Comparison of ENCODE assay signal across 23 mouse cellular contexts in genomic region chr9:21876601-21877000, GRCm38 (mm10). TPM values are rescaled to one million over a fixed set of nuclear protein-coding genes. Genes with fewer than 3 reads are reported as not detected.
DNase-seq lines count a peak whose midpoint lies in the region; ATAC-seq and TF ChIP-seq lines count a peak whose summit lies in the region.
"Had no signal": no experiment of that assay in that cellular context is flagged by ENCODE, and none has a peak within 500 bp of the region (broad histone marks: within the 10 kb centered on the region; RNA-seq: fewer than 3 reads in every experiment).

No protein-coding gene starts in this region.

- H3K27me3 ChIP-seq in heart, postnatal 0 days (ENCODE audit: control insufficient read depth, insufficient read depth, low read length) = no peaks in the 10 kb centered on the region
- H3K27me3 ChIP-seq in liver, postnatal 0 days (ENCODE audit: insufficient read depth, low read length) = no peaks in the 10 kb centered on the region
- H3K27me3 ChIP-seq in liver, embryonic 12.5 days (replicated peaks) = peaks cover 14% of the 10 kb centered on the region
- H3K27me3 ChIP-seq: lung, embryonic 15.5 days; midbrain, embryonic 15.5 days; stomach, embryonic 15.5 days had no signal

- DNase-seq in heart, postnatal 0 days (ENCODE audit: low spot score) = no peak
- DNase-seq in heart, postnatal 10 days = no peak
- DNase-seq in liver, postnatal 0 days = no peak
- DNase-seq in 416B (ENCODE audit: low read depth) = peak; percentile 40
- peak; percentile 72 for DNase-seq in R1 (ENCODE audit: low read depth, low spot score)
- no peak for DNase-seq in kidney, postnatal 4 days
- no peak for DNase-seq in kidney, postnatal 10 days
- DNase-seq: adrenal gland, postnatal 14 days; cerebellum, adult 11-12 months; cerebellum, postnatal 25 days; spleen, adult 18-20 months had no signal

- no peak overlapping the region for H3K4me3 ChIP-seq in heart, postnatal 0 days (ENCODE audit: low read depth, low read length)
- no peak overlapping the region for H3K4me3 ChIP-seq in liver, postnatal 0 days (ENCODE audit: low read depth, low read length)
- H3K4me3 ChIP-seq in liver, embryonic 12.5 days = no peak overlapping the region
- H3K4me3 ChIP-seq: embryonic facial prominence, embryonic 10.5 days; heart, embryonic 13.5 days; hindbrain, embryonic 10.5 days; kidney, embryonic 15.5 days; limb, embryonic 13.5 days; lung, embryonic 15.5 days; megakaryocyte, embryonic 14.5 days; midbrain, embryonic 15.5 days; stomach, embryonic 15.5 days had no signal

- no peak for ATAC-seq in heart, postnatal 0 days (ENCODE audit: insufficient read depth, low read depth)
- ATAC-seq in liver, postnatal 0 days = no peak
- ATAC-seq in liver, embryonic 12.5 days = no peak
- ATAC-seq: activated CD4-positive, CD25-positive, alpha-beta regulatory T cell, adult 4 months; forebrain, embryonic 14.5 days; midbrain, embryonic 15.5 days had no signal

- no peak overlapping the region for H3K9ac ChIP-seq in heart, postnatal 0 days (replicated peaks; ENCODE audit: low read depth, low read length)
- no peak overlapping the region for H3K9ac ChIP-seq in liver, postnatal 0 days (replicated peaks)
- H3K9ac ChIP-seq in liver, embryonic 12.5 days = no peak overlapping the region
- H3K9ac ChIP-seq: heart, embryonic 13.5 days; kidney, embryonic 15.5 days; limb, embryonic 13.5 days; lung, embryonic 15.5 days; midbrain, embryonic 15.5 days; stomach, embryonic 15.5 days had no signal

- H3K4me1 ChIP-seq in heart, postnatal 0 days (ENCODE audit: control insufficient read depth, insufficient read depth) = no peaks in the 10 kb centered on the region
- H3K4me1 ChIP-seq in liver, postnatal 0 days (ENCODE audit: insufficient read depth) = no peaks in the 10 kb centered on the region
- H3K4me1 ChIP-seq in liver, embryonic 12.5 days = no peaks in the 10 kb centered on the region
- H3K4me1 ChIP-seq: embryonic facial prominence, embryonic 10.5 days; heart, embryonic 13.5 days; hindbrain, embryonic 10.5 days; kidney, embryonic 15.5 days; limb, embryonic 13.5 days; lung, embryonic 15.5 days; midbrain, embryonic 15.5 days; stomach, embryonic 15.5 days had no signal

- intact Hi-C loops in heart, postnatal 10 days (cut with DNase I) = no loop called here

- no peak overlapping the region for H3K27ac ChIP-seq in heart, postnatal 0 days (ENCODE audit: low read depth)
- H3K27ac ChIP-seq in liver, postnatal 0 days (ENCODE audit: low read depth) = no peak overlapping the region
- no peak overlapping the region for H3K27ac ChIP-seq in liver, embryonic 12.5 days
- H3K27ac ChIP-seq: embryonic facial prominence, embryonic 10.5 days; heart, embryonic 13.5 days; hindbrain, embryonic 10.5 days; kidney, embryonic 15.5 days; limb, embryonic 13.5 days; lung, embryonic 15.5 days; midbrain, embryonic 15.5 days; stomach, embryonic 15.5 days had no signal

- H3K9me3 ChIP-seq in heart, postnatal 0 days (replicated peaks; ENCODE audit: control insufficient read depth, low read length) = no peaks in the 10 kb centered on the region
- H3K9me3 ChIP-seq in liver, postnatal 0 days (ENCODE audit: low read length) = no peaks in the 10 kb centered on the region
- no peaks in the 10 kb centered on the region; the same call in 1 of the 2 replicates for H3K9me3 ChIP-seq in liver, embryonic 12.5 days (replicated peaks)
- H3K9me3 ChIP-seq: kidney, embryonic 15.5 days; limb, embryonic 13.5 days; lung, embryonic 15.5 days; midbrain, embryonic 15.5 days; stomach, embryonic 15.5 days had no signal

- no peak overlapping the region for H3K4me2 ChIP-seq in heart, postnatal 0 days (ENCODE audit: low read depth, low read length)
- H3K4me2 ChIP-seq in liver, postnatal 0 days (ENCODE audit: low read depth, low read length) = no peak overlapping the region
- H3K4me2 ChIP-seq in liver, embryonic 12.5 days = no peak overlapping the region
- H3K4me2 ChIP-seq: heart, embryonic 13.5 days; kidney, embryonic 15.5 days; limb, embryonic 13.5 days; lung, embryonic 15.5 days; midbrain, embryonic 15.5 days; stomach, embryonic 15.5 days had no signal

- 52% methylated on average over 3 of the region's 3 CpGs for WGBS in heart, postnatal 0 days
- WGBS in liver, postnatal 0 days (ENCODE audit: insufficient replicate concordance) = 50% methylated on average over 3 of the region's 3 CpGs
- 46% methylated on average over 3 of the region's 3 CpGs for WGBS in liver, embryonic 12.5 days (ENCODE audit: insufficient replicate concordance)

- H3K36me3 ChIP-seq in heart, postnatal 0 days (replicated peaks; ENCODE audit: control insufficient read depth, insufficient read depth, low read length) = no peaks in the 10 kb centered on the region
- H3K36me3 ChIP-seq in liver, postnatal 0 days (replicated peaks; ENCODE audit: insufficient read depth, low read length) = no peaks in the 10 kb centered on the region
- no peaks in the 10 kb centered on the region for H3K36me3 ChIP-seq in liver, embryonic 12.5 days
- H3K36me3 ChIP-seq: embryonic facial prominence, embryonic 10.5 days; heart, embryonic 13.5 days; hindbrain, embryonic 10.5 days; kidney, embryonic 15.5 days; limb, embryonic 13.5 days; lung, embryonic 15.5 days; midbrain, embryonic 15.5 days; stomach, embryonic 15.5 days had no signal

- peak; percentile 9; the same call in 1 of the 2 replicates for TF ChIP-seq CTCF in heart, postnatal 0 days (IDR thresholded peaks at IDR 0.05; ENCODE audit: low read depth)
- TF ChIP-seq CTCF in liver, postnatal 0 days (IDR thresholded peaks at IDR 0.05; ENCODE audit: low read depth) = peak; percentile 18; the same call in 1 of the 2 replicates

- no peak for TF ChIP-seq EP300 in heart, postnatal 0 days (IDR thresholded peaks at IDR 0.05; ENCODE audit: low read depth)
- TF ChIP-seq EP300 in liver, postnatal 0 days (IDR thresholded peaks at IDR 0.05; ENCODE audit: low read depth) = no peak

RNA-seq across cellular contexts. Expression of gene Dock6, which starts 24.2 kb away (rescaled TPM):
- 38.5 and 65.3 TPM in 2 replicates for total RNA-seq in heart, postnatal 0 days (2014; rRNA removed; ENCODE audit: low replicate concordance)
- polyA plus RNA-seq in heart, postnatal 0 days (2015; fragmentation: Nextera tagmentation; extraction: Ambion mirVana) = 19.1 and 22.7 TPM in 2 replicates
- 10 to 100 TPM; 63.0 to 66.5 TPM for total RNA-seq in heart, postnatal 10 days (2021)
- polyA plus RNA-seq in liver, postnatal 0 days (2015; fragmentation: Nextera tagmentation; extraction: Ambion mirVana) = 3.6 and 4.1 TPM in 2 replicates
- polyA plus RNA-seq in liver, embryonic 12.5 days (2016; fragmentation: Nextera tagmentation; extraction: Ambion mirVana) = 8.4 and 8.7 TPM in 2 replicates

RNA-seq across cellular contexts. Expression of gene Angptl8, which starts 41.3 kb away (rescaled TPM):
- total RNA-seq in heart, postnatal 0 days (2014; rRNA removed; ENCODE audit: low replicate concordance) = not detected in 2 replicates
- polyA plus RNA-seq in heart, postnatal 0 days (2015; fragmentation: Nextera tagmentation; extraction: Ambion mirVana) = 0.55 and 0.69 TPM in 2 replicates
- under 1 TPM in 1 of 2 experiments, not detected in 1; 0.31 TPM for total RNA-seq in heart, postnatal 10 days (2021)
- 74.6 and 75.7 TPM in 2 replicates for polyA plus RNA-seq in liver, postnatal 0 days (2015; fragmentation: Nextera tagmentation; extraction: Ambion mirVana)
- 13.4 and 14.1 TPM in 2 replicates for polyA plus RNA-seq in liver, embryonic 12.5 days (2016; fragmentation: Nextera tagmentation; extraction: Ambion mirVana)
- polyA plus RNA-seq: activated CD4-positive, CD25-positive, alpha-beta regulatory T cell, adult 4 months; forebrain, embryonic 14.5 days had no signal

RNA-seq across cellular contexts. Expression of gene Rab3d, which starts 41.4 kb away (rescaled TPM):
- 8.9 and 11.2 TPM in 2 replicates for total RNA-seq in heart, postnatal 0 days (2014; rRNA removed; ENCODE audit: low replicate concordance)
- polyA plus RNA-seq in heart, postnatal 0 days (2015; fragmentation: Nextera tagmentation; extraction: Ambion mirVana) = 7.7 and 7.9 TPM in 2 replicates
- total RNA-seq in heart, postnatal 10 days (2021) = 10 to 100 TPM; 10.3 to 12.6 TPM
- polyA plus RNA-seq in liver, postnatal 0 days (2015; fragmentation: Nextera tagmentation; extraction: Ambion mirVana) = 9.3 and 9.9 TPM in 2 replicates
- 6.5 TPM in 2 replicates for polyA plus RNA-seq in liver, embryonic 12.5 days (2016; fragmentation: Nextera tagmentation; extraction: Ambion mirVana)

RNA-seq across cellular contexts. Expression of gene Ccdc159, which starts 50.7 kb away (rescaled TPM):
- 0.88 TPM in 1 of 2 replicates, not detected in the other for total RNA-seq in heart, postnatal 0 days (2014; rRNA removed; ENCODE audit: low replicate concordance)
- 0.77 and 0.97 TPM in 2 replicates for polyA plus RNA-seq in heart, postnatal 0 days (2015; fragmentation: Nextera tagmentation; extraction: Ambion mirVana)
- total RNA-seq in heart, postnatal 10 days (2021) = 1 to 10 TPM in 1 of 2 experiments, under 1 TPM in 1; 0.74 to 1.0 TPM
- polyA plus RNA-seq in liver, postnatal 0 days (2015; fragmentation: Nextera tagmentation; extraction: Ambion mirVana) = 0.81 and 1.1 TPM in 2 replicates
- 1.3 and 2.2 TPM in 2 replicates for polyA plus RNA-seq in liver, embryonic 12.5 days (2016; fragmentation: Nextera tagmentation; extraction: Ambion mirVana)
- polyA plus RNA-seq: activated CD4-positive, CD25-positive, alpha-beta regulatory T cell, adult 4 months had no signal

RNA-seq across cellular contexts. Expression of gene Tmem205, which starts 50.8 kb away (rescaled TPM):
- 52.6 and 53.9 TPM in 2 replicates for total RNA-seq in heart, postnatal 0 days (2014; rRNA removed; ENCODE audit: low replicate concordance)
- polyA plus RNA-seq in heart, postnatal 0 days (2015; fragmentation: Nextera tagmentation; extraction: Ambion mirVana) = 44.8 and 47.2 TPM in 2 replicates
- 10 to 100 TPM; 24.3 to 28.6 TPM for total RNA-seq in heart, postnatal 10 days (2021)
- polyA plus RNA-seq in liver, postnatal 0 days (2015; fragmentation: Nextera tagmentation; extraction: Ambion mirVana) = 222 and 246 TPM in 2 replicates
- polyA plus RNA-seq in liver, embryonic 12.5 days (2016; fragmentation: Nextera tagmentation; extraction: Ambion mirVana) = 39.9 and 41.8 TPM in 2 replicates

Comparison
In these comparisons a context has a peak if more than half of its experiments do, and no peak if none do; other contexts are left out.
1. DNase-seq: peak in 416B (single experiment) and R1 (single experiment); none in heart, postnatal 0 days (single experiment), heart, postnatal 10 days (0 of 2), liver, postnatal 0 days (single experiment), kidney, postnatal 4 days (0 of 2) and kidney, postnatal 10 days (single experiment).